Comparison of ENCODE assay signal across 7 mouse cellular contexts in genomic region chr3:73065823-73066755, GRCm38 (mm10). TPM values are rescaled to one million over a fixed set of nuclear protein-coding genes. Genes with fewer than 3 reads are reported as not detected.
DNase-seq lines count a peak whose midpoint lies in the region; ATAC-seq lines count a peak whose summit lies in the region.

No protein-coding gene starts in this region.

- H3K9ac ChIP-seq in intestine, embryonic 16.5 days (ENCODE audit: low read depth, low read length): peak overlapping the region; percentile 51; the same call in 1 of the 2 replicates
- no peak overlapping the region for H3K9ac ChIP-seq in limb, embryonic 11.5 days (ENCODE audit: low read length)
- peak overlapping the region; percentile 48 for H3K9ac ChIP-seq in midbrain, embryonic 14.5 days (replicated peaks; ENCODE audit: low read length)

- ATAC-seq in intestine, embryonic 16.5 days: peak; percentile 88
- ATAC-seq in limb, embryonic 11.5 days (ENCODE audit: insufficient number of reproducible peaks, low FRiP score, low TSS enrichment, low read depth): no peak
- ATAC-seq in midbrain, embryonic 14.5 days (ENCODE audit: low FRiP score, low TSS enrichment): peak; percentile 87

- H3K4me1 ChIP-seq in intestine, embryonic 16.5 days (ENCODE audit: control insufficient read depth, insufficient read depth, low read length): 0 out of 2 replicates have a peak, but pooled peaks cover 3% of the 10 kb centered on the region
- no peaks in the 10 kb centered on the region for H3K4me1 ChIP-seq in limb, embryonic 11.5 days (ENCODE audit: control insufficient read depth, insufficient read depth, low read length)
- H3K4me1 ChIP-seq in midbrain, embryonic 14.5 days (ENCODE audit: control insufficient read depth, insufficient read depth, low read length): no peaks in the 10 kb centered on the region

- H3K27me3 ChIP-seq in intestine, embryonic 16.5 days (replicated peaks; ENCODE audit: control insufficient read depth, insufficient read depth, low read length): no peaks in the 10 kb centered on the region
- H3K27me3 ChIP-seq in limb, embryonic 11.5 days (ENCODE audit: control insufficient read depth, insufficient read depth, low read length): no peaks in the 10 kb centered on the region
- H3K27me3 ChIP-seq in midbrain, embryonic 14.5 days (ENCODE audit: control insufficient read depth, insufficient read depth, low read length): no peaks in the 10 kb centered on the region

- H3K36me3 ChIP-seq in intestine, embryonic 16.5 days (ENCODE audit: control insufficient read depth, insufficient read depth, low read length): no peaks in the 10 kb centered on the region
- H3K36me3 ChIP-seq in limb, embryonic 11.5 days (ENCODE audit: control insufficient read depth, insufficient read depth, low read length): no peaks in the 10 kb centered on the region
- no peaks in the 10 kb centered on the region for H3K36me3 ChIP-seq in midbrain, embryonic 14.5 days (ENCODE audit: control insufficient read depth, insufficient read depth, low read length)

- peak overlapping the region; percentile 77 for H3K4me2 ChIP-seq in intestine, embryonic 16.5 days (ENCODE audit: low read depth, low read length)
- H3K4me2 ChIP-seq in limb, embryonic 11.5 days (ENCODE audit: low read depth, severe bottlenecking): peak overlapping the region; percentile 37; the same call in 1 of the 2 replicates
- H3K4me2 ChIP-seq in midbrain, embryonic 14.5 days (ENCODE audit: low read length): peak overlapping the region; percentile 54

- no peaks in the 10 kb centered on the region for H3K9me3 ChIP-seq in intestine, embryonic 16.5 days (ENCODE audit: control insufficient read depth, low read length)
- H3K9me3 ChIP-seq in limb, embryonic 11.5 days (ENCODE audit: control insufficient read depth, low read length): no peaks in the 10 kb centered on the region
- H3K9me3 ChIP-seq in midbrain, embryonic 14.5 days (ENCODE audit: control insufficient read depth, low read length): no peaks in the 10 kb centered on the region

- H3K4me3 ChIP-seq in intestine, embryonic 16.5 days (ENCODE audit: low read length): peak overlapping the region; percentile 38
- H3K4me3 ChIP-seq in limb, embryonic 11.5 days (ENCODE audit: low read depth, low read length): peak overlapping the region; percentile 20
- H3K4me3 ChIP-seq in midbrain, embryonic 14.5 days (replicated peaks; ENCODE audit: low read depth, low read length): peak overlapping the region; percentile 39

- WGBS in intestine, embryonic 16.5 days: 12% methylated on average over 20 of the region's 20 CpGs
- 15% methylated on average over 20 of the region's 20 CpGs for WGBS in limb, embryonic 11.5 days
- 10% methylated on average over 20 of the region's 20 CpGs for WGBS in midbrain, embryonic 14.5 days

- H3K27ac ChIP-seq in intestine, embryonic 16.5 days (ENCODE audit: low read length): no peak overlapping the region
- H3K27ac ChIP-seq in limb, embryonic 11.5 days (replicated peaks; ENCODE audit: low read depth, low read length): no peak overlapping the region
- H3K27ac ChIP-seq in midbrain, embryonic 14.5 days (replicated peaks; ENCODE audit: low read depth, low read length): peak overlapping the region; percentile 58

- DNase-seq in ZHBTc4 (ENCODE audit: low read depth, low spot score): peak; percentile 67
- DNase-seq in cerebellum, adult 9-11 months: peak; percentile 49
- peak; percentile 75 to 78 for DNase-seq in frontal cortex, postnatal 25 days (ENCODE audit: low spot score in 2 of 2)
- peak; percentile 82 for DNase-seq in limb, embryonic 11.5 days (ENCODE audit: low spot score)
- DNase-seq in midbrain, embryonic 14.5 days: peak; percentile 90
- peak; percentile 53 for DNase-seq in urinary bladder, postnatal 14 days (ENCODE audit: low spot score)

RNA-seq across cellular contexts. Expression of gene Slitrk3, which starts 8.5 kb away (rescaled TPM):
- polyA plus RNA-seq in intestine, embryonic 16.5 days (2015; fragmentation: Nextera tagmentation; extraction: Ambion mirVana): 0.62 and 0.68 TPM in 2 replicates
- polyA plus RNA-seq in limb, embryonic 11.5 days (2014; fragmentation: Nextera tagmentation; extraction: Ambion mirVana): 0.12 TPM in 1 of 2 replicates, not detected in the other
- polyA plus RNA-seq in midbrain, embryonic 14.5 days (2014; fragmentation: Nextera tagmentation; extraction: Ambion mirVana): 9.6 and 11.5 TPM in 2 replicates
